ENCODE assay signal across 9 mouse cellular contexts in the genomic region with DNA sequence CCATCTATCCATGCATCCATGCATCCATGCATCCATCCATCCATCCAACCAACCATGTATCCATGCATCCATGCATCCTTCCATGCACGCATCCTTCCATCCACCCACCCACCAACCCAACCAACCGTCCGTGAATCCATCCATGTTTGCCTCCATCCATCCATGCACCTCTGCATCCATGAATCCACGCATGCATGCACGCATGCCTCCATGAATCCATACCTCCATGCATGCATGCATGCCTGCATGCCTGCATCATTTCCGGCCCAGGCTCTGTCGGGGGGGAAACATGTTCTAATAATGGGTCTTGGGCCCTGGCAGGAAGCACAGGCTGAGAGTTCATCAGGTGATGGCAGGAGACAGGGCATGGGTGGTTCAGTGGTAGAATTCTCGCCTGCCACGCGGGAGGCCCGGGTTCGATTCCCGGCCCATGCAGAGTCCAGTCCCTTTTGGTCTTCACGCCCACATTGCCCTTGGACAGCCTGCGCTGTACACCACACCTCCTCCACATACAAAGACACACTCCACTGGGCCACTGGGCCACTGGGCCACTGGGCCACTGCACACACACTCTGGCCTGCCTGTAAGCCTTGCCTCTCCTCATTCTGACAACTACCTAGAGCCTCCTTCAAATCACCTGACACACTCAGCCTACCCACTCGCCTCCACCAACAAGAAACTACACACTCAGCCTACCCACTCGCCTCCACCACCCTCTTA. TPM values are rescaled to one million over a fixed set of nuclear protein-coding genes. Genes with fewer than 3 reads are reported as not detected.
DNase-seq lines count a peak whose midpoint lies in the region; ATAC-seq and TF ChIP-seq lines count a peak whose summit lies in the region.
"Not testable (repeated sequence)": the region's sequence is repeated elsewhere in the genome, so short reads cannot be mapped to it uniquely, and the experiment has no call there.
"Had no signal": no experiment of that assay in that cellular context is flagged by ENCODE, and none has a peak within 500 bp of the region (broad histone marks: within the 10 kb centered on the region; RNA-seq: fewer than 3 reads in every experiment).

No protein-coding gene starts in this region.

- H3K27me3 ChIP-seq in Patski, result not testable (repeated sequence)
- H3K27me3 ChIP-seq in forebrain, embryonic 10.5 days (ENCODE audit: poor library complexity, severe bottlenecking), result peaks cover 61% of the 10 kb centered on the region
- H3K27me3 ChIP-seq in heart, embryonic 12.5 days (replicated peaks), result peaks cover 33% of the 10 kb centered on the region
- peaks cover 18% of the 10 kb centered on the region for H3K27me3 ChIP-seq in hindbrain, embryonic 15.5 days
- H3K27me3 ChIP-seq in kidney, postnatal 0 days (ENCODE audit: insufficient read depth, low read length), result 0 out of 2 replicates have a peak, but pooled peaks cover 12% of the 10 kb centered on the region
- peaks cover 47% of the 10 kb centered on the region for H3K27me3 ChIP-seq in liver, embryonic 15.5 days
- H3K27me3 ChIP-seq in midbrain, embryonic 12.5 days, result peaks cover 35% of the 10 kb centered on the region

- H3K4me3 ChIP-seq in forebrain, embryonic 10.5 days, result 0 out of 2 replicates have a peak overlapping the region, but pooled peaks have one; percentile 7
- not testable (repeated sequence) for H3K4me3 ChIP-seq in heart, embryonic 12.5 days; hindbrain, embryonic 15.5 days; kidney, postnatal 0 days (replicated peaks; ENCODE audit: low read depth, low read length); liver, embryonic 15.5 days (replicated peaks); midbrain, embryonic 12.5 days

- not testable (repeated sequence) for DNase-seq in Patski (ENCODE audit: low read depth, low spot score); forebrain, embryonic 10.5 days (ENCODE audit: extremely low spot score, low spot score); kidney, postnatal 0 days (ENCODE audit: low spot score)

- not testable (repeated sequence) for TF ChIP-seq CTCF in Patski (IDR thresholded peaks at IDR 0.05); kidney, postnatal 0 days (IDR thresholded peaks at IDR 0.05; ENCODE audit: low read depth)

- H3K27ac ChIP-seq in forebrain, embryonic 10.5 days; heart, embryonic 12.5 days (ENCODE audit: poor library complexity, severe bottlenecking); hindbrain, embryonic 15.5 days (replicated peaks); kidney, postnatal 0 days; liver, embryonic 15.5 days (replicated peaks); midbrain, embryonic 12.5 days (replicated peaks): not testable (repeated sequence)

- H3K9ac ChIP-seq in heart, embryonic 12.5 days; hindbrain, embryonic 15.5 days; kidney, postnatal 0 days (ENCODE audit: low read depth, low read length); liver, embryonic 15.5 days; midbrain, embryonic 12.5 days (replicated peaks): not testable (repeated sequence)

- peak; percentile 2 for ATAC-seq in Patski
- ATAC-seq in heart, embryonic 12.5 days (ENCODE audit: insufficient number of reproducible peaks, low FRiP score), result peak; percentile 13
- peak; percentile 37 for ATAC-seq in hindbrain, embryonic 15.5 days (ENCODE audit: low FRiP score, low read depth)
- peak; percentile 19 for ATAC-seq in kidney, postnatal 0 days (replicated peaks; ENCODE audit: low FRiP score, low read depth)
- peak; percentile 63 for ATAC-seq in liver, embryonic 15.5 days (ENCODE audit: insufficient read depth)
- peak; percentile 4; the same call in 1 of the 2 replicates for ATAC-seq in midbrain, embryonic 12.5 days (ENCODE audit: low FRiP score, low read depth)
- ATAC-seq in neutrophil, adult 5-6 weeks (ENCODE audit: extremely low read depth, insufficient number of reproducible peaks, low FRiP score, poor library complexity, severe bottlenecking), result 0 out of 2 replicates have a peak, but pooled peaks have one; percentile 0

- not testable (repeated sequence) for H3K4me2 ChIP-seq in heart, embryonic 12.5 days; hindbrain, embryonic 15.5 days; kidney, postnatal 0 days (ENCODE audit: low read length); liver, embryonic 15.5 days; midbrain, embryonic 12.5 days (replicated peaks)

- not testable (repeated sequence) for H3K36me3 ChIP-seq in forebrain, embryonic 10.5 days (replicated peaks); heart, embryonic 12.5 days; hindbrain, embryonic 15.5 days; kidney, postnatal 0 days (ENCODE audit: insufficient read depth, low read length); liver, embryonic 15.5 days (replicated peaks); midbrain, embryonic 12.5 days

- POLR2A ChIA-PET in Patski (lab: Charles Lee), result not testable (repeated sequence)

- WGBS in forebrain, embryonic 10.5 days, result 35% methylated on average over 12 of the region's 17 CpGs
- 32% methylated on average over 11 of the region's 17 CpGs for WGBS in heart, embryonic 12.5 days
- 37% methylated on average over 10 of the region's 17 CpGs for WGBS in hindbrain, embryonic 15.5 days
- 38% methylated on average over 9 of the region's 17 CpGs for WGBS in kidney, postnatal 0 days
- 28% methylated on average over 12 of the region's 17 CpGs for WGBS in liver, embryonic 15.5 days (ENCODE audit: insufficient replicate concordance)
- WGBS in midbrain, embryonic 12.5 days, result 30% methylated on average over 14 of the region's 17 CpGs

- in situ Hi-C loops in Patski (cut with MboI; ENCODE audit: low pct_unique_long_range_greater_than_20kb), result not testable (repeated sequence)

- H3K4me1 ChIP-seq in forebrain, embryonic 10.5 days, result peaks cover 13% of the 10 kb centered on the region
- not testable (repeated sequence) for H3K4me1 ChIP-seq in heart, embryonic 12.5 days (replicated peaks); hindbrain, embryonic 15.5 days (replicated peaks); kidney, postnatal 0 days (replicated peaks; ENCODE audit: insufficient read depth, low read length); liver, embryonic 15.5 days (replicated peaks); midbrain, embryonic 12.5 days

- H3K9me3 ChIP-seq in forebrain, embryonic 10.5 days; heart, embryonic 12.5 days (replicated peaks); hindbrain, embryonic 15.5 days; kidney, postnatal 0 days (replicated peaks; ENCODE audit: low read length); liver, embryonic 15.5 days (replicated peaks); midbrain, embryonic 12.5 days: not testable (repeated sequence)

- CTCF ChIA-PET in Patski (lab: Charles Lee), result not testable (repeated sequence)

RNA-seq across cellular contexts. Expression of gene Fcgr3, which starts 16.9 kb away (rescaled TPM):
- polyA plus RNA-seq in Patski (2021), result 0.05 TPM
- polyA plus RNA-seq in forebrain, embryonic 10.5 days (2016; fragmentation: Nextera tagmentation; extraction: Ambion mirVana), result 3.2 and 4.5 TPM in 2 replicates
- 3.8 and 4.5 TPM in 2 replicates for polyA plus RNA-seq in heart, embryonic 12.5 days (2016; fragmentation: Nextera tagmentation; extraction: Ambion mirVana)
- 9.6 and 12.3 TPM in 2 replicates for polyA plus RNA-seq in hindbrain, embryonic 15.5 days (2015; fragmentation: Nextera tagmentation; extraction: Ambion mirVana)
- polyA plus RNA-seq in kidney, postnatal 0 days (2015; fragmentation: Nextera tagmentation; extraction: Ambion mirVana), result 12.1 and 13.2 TPM in 2 replicates
- polyA plus RNA-seq in liver, embryonic 15.5 days (2015; fragmentation: Nextera tagmentation; extraction: Ambion mirVana), result 27.2 and 28.0 TPM in 2 replicates
- polyA plus RNA-seq in midbrain, embryonic 12.5 days (2016; fragmentation: Nextera tagmentation; extraction: Ambion mirVana), result 5.8 and 9.8 TPM in 2 replicates
- 682 and 697 TPM in 2 replicates for total RNA-seq in neutrophil, adult 5-6 weeks (2017)
- polyA plus RNA-seq: C2C12 had no signal

RNA-seq across cellular contexts. Expression of gene Cfap126, which starts 32.0 kb away (rescaled TPM):
- polyA plus RNA-seq in Patski (2021), result 1.6 TPM
- 2.2 and 2.8 TPM in 2 replicates for polyA plus RNA-seq in forebrain, embryonic 10.5 days (2016; fragmentation: Nextera tagmentation; extraction: Ambion mirVana)
- 2.9 and 3.5 TPM in 2 replicates for polyA plus RNA-seq in heart, embryonic 12.5 days (2016; fragmentation: Nextera tagmentation; extraction: Ambion mirVana)
- polyA plus RNA-seq in hindbrain, embryonic 15.5 days (2015; fragmentation: Nextera tagmentation; extraction: Ambion mirVana), result 7.7 and 14.1 TPM in 2 replicates
- 4.6 TPM in 2 replicates for polyA plus RNA-seq in kidney, postnatal 0 days (2015; fragmentation: Nextera tagmentation; extraction: Ambion mirVana)
- polyA plus RNA-seq in liver, embryonic 15.5 days (2015; fragmentation: Nextera tagmentation; extraction: Ambion mirVana), result 1.7 and 2.6 TPM in 2 replicates
- 1.7 and 3.6 TPM in 2 replicates for polyA plus RNA-seq in midbrain, embryonic 12.5 days (2016; fragmentation: Nextera tagmentation; extraction: Ambion mirVana)
- total RNA-seq in neutrophil, adult 5-6 weeks (2017), result not detected in 2 replicates

Comparison
In these comparisons a context has a peak if more than half of its experiments do, and no peak if none do; other contexts are left out.
1. ATAC-seq: peak in every context shown above with its lines; median percentile 63 in liver, embryonic 15.5 days; 37 in hindbrain, embryonic 15.5 days; 19 in kidney, postnatal 0 days; 13 in heart, embryonic 12.5 days; 4 in midbrain, embryonic 12.5 days; 2 in Patski; 0 in neutrophil, adult 5-6 weeks.